In the genomic region with DNA sequence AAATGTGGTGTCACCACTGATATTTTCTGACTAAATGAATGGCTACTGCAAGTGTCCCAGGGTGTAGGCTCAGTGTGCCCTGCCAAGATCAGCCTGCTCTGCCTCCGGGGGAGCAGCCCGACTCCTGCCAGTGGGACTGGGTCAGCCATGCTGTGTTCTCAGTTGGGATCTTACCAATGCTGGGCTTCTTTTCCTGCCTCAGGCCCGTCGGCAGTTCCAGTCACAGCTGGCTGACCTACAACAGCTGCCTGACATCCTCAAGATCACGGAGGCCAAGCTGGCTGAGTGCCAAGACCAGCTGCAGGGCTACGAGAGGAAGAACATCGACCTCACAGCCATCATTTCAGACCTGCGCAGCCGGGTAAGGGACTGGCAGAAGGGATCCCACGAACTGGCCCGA, we compare ENCODE assay signal across 9 mouse cellular contexts. TPM values are rescaled to one million over a fixed set of nuclear protein-coding genes. Genes with fewer than 3 reads are reported as not detected.
A peak's percentile ranks its signal among the peaks of the same experiment; 100 is the strongest.
DNase-seq lines count a peak whose midpoint lies in the region; ATAC-seq and TF ChIP-seq lines count a peak whose summit lies in the region.
"Had no signal": no experiment of that assay in that cellular context is flagged by ENCODE, and none has a peak within 500 bp of the region (broad histone marks: within the 10 kb centered on the region; RNA-seq: fewer than 3 reads in every experiment).

No protein-coding gene starts in this region.

- no peaks in the 10 kb centered on the region for H3K4me1 ChIP-seq in limb, embryonic 14.5 days (ENCODE audit: control insufficient read depth, insufficient read depth, low read length)
- H3K4me1 ChIP-seq: embryonic facial prominence, embryonic 13.5 days had no signal

- no peaks in the 10 kb centered on the region for H3K9me3 ChIP-seq in limb, embryonic 14.5 days (ENCODE audit: control insufficient read depth, low read length)
- H3K9me3 ChIP-seq: embryonic facial prominence, embryonic 13.5 days had no signal

- no peak for TF ChIP-seq POLR2A in limb, embryonic 14.5 days (IDR thresholded peaks at IDR 0.05; ENCODE audit: borderline replicate concordance, extremely low read depth, insufficient read depth, insufficient read length)

- H3K36me3 ChIP-seq in limb, embryonic 14.5 days (ENCODE audit: control insufficient read depth, insufficient read depth, low read length), result peaks cover 88% of the 10 kb centered on the region

- H3K9ac ChIP-seq in limb, embryonic 14.5 days (ENCODE audit: low read depth, low read length, severe bottlenecking), result no peak overlapping the region
- H3K9ac ChIP-seq: embryonic facial prominence, embryonic 13.5 days had no signal

- peak; percentile 5 to 10 for DNase-seq in frontal cortex, postnatal 36 days (ENCODE audit: low spot score in 2 of 2)
- no peak for DNase-seq in frontal cortex, postnatal 25 days (ENCODE audit: low spot score in 2 of 2)
- peak; percentile 42 for DNase-seq in urinary bladder, postnatal 14 days (ENCODE audit: low spot score)
- DNase-seq in urinary bladder, postnatal 10 days (ENCODE audit: low spot score), result no peak
- peak; percentile 75 for DNase-seq in heart, adult 8-10 months (ENCODE audit: low spot score)
- DNase-seq in limb, embryonic 14.5 days (ENCODE audit: low spot score), result peak; percentile 27
- DNase-seq in right cerebral cortex, postnatal 25 days, result peak; percentile 18
- DNase-seq in embryo, embryonic 9.5 days (ENCODE audit: extremely low spot score), result no peak

- no peak overlapping the region for H3K4me2 ChIP-seq in limb, embryonic 14.5 days (replicated peaks; ENCODE audit: low read depth, low read length, severe bottlenecking)
- H3K4me2 ChIP-seq: embryonic facial prominence, embryonic 13.5 days had no signal

- no peak overlapping the region for H3K4me3 ChIP-seq in limb, embryonic 14.5 days (replicated peaks; ENCODE audit: low read length)
- H3K4me3 ChIP-seq: embryonic facial prominence, embryonic 13.5 days had no signal

- 0 out of 2 replicates have a peak, but pooled peaks have one; percentile 26 for ATAC-seq in limb, embryonic 14.5 days (ENCODE audit: low FRiP score, low read depth)

- H3K27me3 ChIP-seq in limb, embryonic 14.5 days (ENCODE audit: control insufficient read depth, insufficient read depth, low read length), result no peaks in the 10 kb centered on the region
- H3K27me3 ChIP-seq: embryonic facial prominence, embryonic 13.5 days had no signal

- WGBS in limb, embryonic 14.5 days, result 62% methylated on average over 11 of the region's 11 CpGs

- no peak overlapping the region for H3K27ac ChIP-seq in limb, embryonic 14.5 days (replicated peaks; ENCODE audit: low read depth, low read length)
- H3K27ac ChIP-seq: embryonic facial prominence, embryonic 13.5 days had no signal

RNA-seq across cellular contexts. Expression of gene Gle1, which starts 13.2 kb away (rescaled TPM):
- 10 to 100 TPM; 21.4 to 26.2 (median 24.5) TPM for total RNA-seq in heart, adult 8-10 months (2022)
- 42.0 and 42.3 TPM in 2 replicates for polyA plus RNA-seq in limb, embryonic 14.5 days (2012; rRNA removed)
- polyA plus RNA-seq in limb, embryonic 14.5 days (2014; fragmentation: Nextera tagmentation; extraction: Ambion mirVana), result 49.7 and 54.5 TPM in 2 replicates

RNA-seq across cellular contexts. Expression of gene Odf2, which starts 33.0 kb away (rescaled TPM):
- total RNA-seq in heart, adult 8-10 months (2022), result 10 to 100 TPM; 17.0 to 28.1 (median 19.8) TPM
- polyA plus RNA-seq in limb, embryonic 14.5 days (2012; rRNA removed), result 84.6 and 88.0 TPM in 2 replicates
- polyA plus RNA-seq in limb, embryonic 14.5 days (2014; fragmentation: Nextera tagmentation; extraction: Ambion mirVana), result 42.3 and 47.0 TPM in 2 replicates

RNA-seq across cellular contexts. Expression of gene Sptan1, which starts 43.3 kb away (rescaled TPM):
- total RNA-seq in heart, adult 8-10 months (2022), result 100 to 1,000 TPM; 137 to 180 (median 163) TPM
- polyA plus RNA-seq in limb, embryonic 14.5 days (2012; rRNA removed), result 176 and 206 TPM in 2 replicates
- polyA plus RNA-seq in limb, embryonic 14.5 days (2014; fragmentation: Nextera tagmentation; extraction: Ambion mirVana), result 150 and 153 TPM in 2 replicates

RNA-seq across cellular contexts. Expression of gene Cercam, which starts 53.0 kb away (rescaled TPM):
- 1 to 10 TPM; 2.7 to 3.6 (median 3.1) TPM for total RNA-seq in heart, adult 8-10 months (2022)
- 53.7 and 75.9 TPM in 2 replicates for polyA plus RNA-seq in limb, embryonic 14.5 days (2012; rRNA removed)
- polyA plus RNA-seq in limb, embryonic 14.5 days (2014; fragmentation: Nextera tagmentation; extraction: Ambion mirVana), result 24.8 and 28.1 TPM in 2 replicates

Comparison
In these comparisons a context has a peak if more than half of its experiments do, and no peak if none do; other contexts are left out.
1. DNase-seq: peak in frontal cortex, postnatal 36 days (2 of 2), urinary bladder, postnatal 14 days (single experiment), heart, adult 8-10 months (single experiment), limb, embryonic 14.5 days (single experiment) and right cerebral cortex, postnatal 25 days (single experiment); none in frontal cortex, postnatal 25 days (0 of 2), urinary bladder, postnatal 10 days (single experiment) and embryo, embryonic 9.5 days (single experiment).